7 mouse cellular contexts compared by ENCODE assay signal in the genomic region with DNA sequence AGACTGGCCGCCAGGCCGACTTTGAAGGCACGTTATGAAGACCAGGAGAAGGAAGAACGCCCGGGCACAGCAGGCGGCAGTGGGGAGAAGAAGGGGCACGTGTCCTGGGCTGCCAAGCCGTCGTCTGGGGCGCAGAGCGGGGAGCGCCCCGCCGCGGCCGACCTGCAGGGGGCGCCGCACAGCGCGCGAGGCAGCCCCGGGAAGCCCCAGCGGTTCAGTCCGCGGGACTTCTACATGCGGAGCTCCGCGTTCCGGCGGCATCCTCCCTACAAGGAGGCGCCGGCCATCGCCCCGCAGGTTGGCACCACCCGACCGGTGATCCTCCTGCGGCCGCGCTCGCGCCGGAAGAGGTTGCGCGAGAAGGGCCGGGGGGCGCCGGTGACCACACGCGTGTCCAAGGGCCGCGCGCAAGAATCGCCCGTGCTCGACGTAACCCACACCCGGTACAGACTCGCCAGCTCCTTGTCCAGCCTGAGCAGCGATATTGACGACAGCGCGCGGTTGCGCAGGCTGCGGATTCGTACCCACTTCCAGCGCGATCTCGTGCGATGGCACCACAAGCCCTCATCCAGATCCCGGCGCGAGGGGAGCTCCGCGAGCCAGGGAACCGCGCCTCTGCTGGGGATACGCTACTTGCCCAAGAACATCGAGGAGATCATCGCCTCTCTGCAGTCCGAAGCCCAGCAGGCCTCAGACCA. TPM values are rescaled to one million over a fixed set of nuclear protein-coding genes. Genes with fewer than 3 reads are reported as not detected.
DNase-seq lines count a peak whose midpoint lies in the region; ATAC-seq lines count a peak whose summit lies in the region.

No protein-coding gene starts in this region.

- no peaks in the 10 kb centered on the region for H3K9me3 ChIP-seq in midbrain, embryonic 16.5 days (replicated peaks; ENCODE audit: control insufficient read depth, low read length, poor library complexity, severe bottlenecking)

- 2% methylated on average over 79 of the region's 81 CpGs for WGBS in midbrain, embryonic 16.5 days

- peak; percentile 5 for DNase-seq in ovary, postnatal 10 days (ENCODE audit: low spot score)
- no peak for DNase-seq in ovary, adult 18-20 months (ENCODE audit: low spot score)
- DNase-seq in embryo, embryonic 11.5 days (ENCODE audit: low read depth, low spot score), result peak; percentile 51
- DNase-seq in heart, postnatal 4 days, result peak; percentile 57
- peak; percentile 36 for DNase-seq in liver
- peak; percentile 35 for DNase-seq in yolk sac, embryonic 10.5 days (ENCODE audit: low spot score)

- H3K27me3 ChIP-seq in midbrain, embryonic 16.5 days (ENCODE audit: control insufficient read depth, insufficient read depth, low read depth, low read length), result peaks cover 23% of the 10 kb centered on the region

- ATAC-seq in midbrain, embryonic 16.5 days, result peak; percentile 94

- H3K27ac ChIP-seq in midbrain, embryonic 16.5 days (ENCODE audit: low read length), result no peak overlapping the region

- H3K4me3 ChIP-seq in midbrain, embryonic 16.5 days (ENCODE audit: low read depth, low read length), result peak overlapping the region; percentile 57

- no peaks in the 10 kb centered on the region for H3K36me3 ChIP-seq in midbrain, embryonic 16.5 days (ENCODE audit: control insufficient read depth, insufficient read depth, low read length)

- H3K4me2 ChIP-seq in midbrain, embryonic 16.5 days (ENCODE audit: low read length), result peak overlapping the region; percentile 84

- no peaks in the 10 kb centered on the region for H3K4me1 ChIP-seq in midbrain, embryonic 16.5 days (ENCODE audit: control insufficient read depth, insufficient read depth, low read length)

- H3K9ac ChIP-seq in midbrain, embryonic 16.5 days (ENCODE audit: low read depth, low read length), result peak overlapping the region; percentile 61

RNA-seq across cellular contexts. Expression of a gene that starts 12.2 kb away (rescaled TPM):
- total RNA-seq in heart, postnatal 4 days (2021), result under 1 TPM; 0.05 TPM
- 1.1 and 1.3 TPM in 2 replicates for polyA plus RNA-seq in midbrain, embryonic 16.5 days (2015; fragmentation: Nextera tagmentation; extraction: Ambion mirVana)

RNA-seq across cellular contexts. Expression of a gene that starts 29.4 kb away (rescaled TPM):
- not detected for total RNA-seq in heart, postnatal 4 days (2021)
- polyA plus RNA-seq in midbrain, embryonic 16.5 days (2015; fragmentation: Nextera tagmentation; extraction: Ambion mirVana), result 1.1 and 1.8 TPM in 2 replicates
